Mouse (Mus musculus) brain, embryonic 14.5 days (tissue): ENCODE results near the gene Glud1.

Source experiments
- CTCF ChIP-seq: fragments of 200-500 bp; IDR thresholded peaks from 2 replicates; pipeline ENCODE4 v1.5.1; 2012; ENCODE audit warnings: inconsistent platforms, mild to moderate bottlenecking, moderate library complexity, borderline replicate concordance; ENCODE audit not compliant: insufficient read depth, insufficient read length; ENCODE audit errors: extremely low read depth
- POLR2A ChIP-seq: fragments of 200-500 bp; IDR thresholded peaks from 2 replicates; pipeline ENCODE4 v1.6.1; 2012; ENCODE audit warnings: mild to moderate bottlenecking, inconsistent platforms, borderline replicate concordance; ENCODE audit not compliant: poor library complexity, insufficient read depth, insufficient read length, severe bottlenecking; ENCODE audit errors: extremely low read depth

- TF ChIP-seq POLR2A (no peak), CTCF (no peak)
Observed at GRCm38 (mm10) chr14:34290229-34290628, 20.3 kb upstream of the Glud1 start.
